ENCODE assay signal across 9 mouse cellular contexts in the genomic region with DNA sequence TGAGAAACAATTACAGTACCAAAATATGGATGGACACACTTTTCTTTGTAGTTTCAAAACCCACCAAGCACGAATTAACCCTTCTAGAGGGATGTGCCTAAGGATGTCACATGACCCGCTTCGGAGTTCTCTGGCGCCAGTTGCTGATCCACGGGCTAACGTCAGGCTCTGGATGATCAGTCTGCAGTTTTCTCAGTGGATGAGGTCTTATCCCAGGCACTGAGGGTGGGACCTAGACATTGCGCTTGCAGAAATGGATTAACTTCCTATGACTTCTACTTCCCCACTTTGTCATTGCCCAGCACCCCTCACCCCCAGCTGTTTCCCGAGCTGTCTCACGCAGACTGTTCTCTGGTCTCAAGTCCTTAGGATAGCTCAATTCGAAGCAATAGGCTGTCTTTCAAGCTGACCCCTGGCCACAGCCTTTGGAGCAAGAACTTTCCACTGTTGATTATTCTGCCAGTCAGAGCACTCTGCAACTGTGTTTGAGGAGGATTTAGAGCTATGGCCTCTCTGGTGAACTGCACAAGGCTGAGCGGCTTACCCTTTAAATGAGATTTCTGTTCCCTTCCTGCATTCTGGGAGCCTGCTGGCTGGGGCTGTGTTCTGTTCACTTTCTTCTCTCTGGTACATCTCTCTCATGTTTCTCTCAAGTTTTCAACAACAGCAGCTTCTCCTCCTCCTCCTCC. TPM values are rescaled to one million over a fixed set of nuclear protein-coding genes. Genes with fewer than 3 reads are reported as not detected.
A peak's percentile ranks its signal among the peaks of the same experiment; 100 is the strongest.
DNase-seq lines count a peak whose midpoint lies in the region; ATAC-seq and TF ChIP-seq lines count a peak whose summit lies in the region.
"Had no signal": no experiment of that assay in that cellular context is flagged by ENCODE, and none has a peak within 500 bp of the region (broad histone marks: within the 10 kb centered on the region; RNA-seq: fewer than 3 reads in every experiment).

No protein-coding gene starts in this region.

- no peaks in the 10 kb centered on the region for H3K27me3 ChIP-seq in lung, embryonic 14.5 days (ENCODE audit: insufficient read depth, low read length)
- no peaks in the 10 kb centered on the region for H3K27me3 ChIP-seq in hindbrain, embryonic 10.5 days (ENCODE audit: insufficient read depth, poor library complexity, severe bottlenecking)

- peak; percentile 67 for DNase-seq in lung, embryonic 14.5 days
- DNase-seq in lung, postnatal 4 days: no peak
- peak; percentile 73 for DNase-seq in hindbrain, embryonic 10.5 days (ENCODE audit: low spot score)
- DNase-seq in B cell, adult 2 months: no peak
- no peak for DNase-seq in right cerebral cortex, postnatal 14 days
- DNase-seq in left cerebral cortex, postnatal 14 days (ENCODE audit: low spot score in 2 of 2): no peak

- 3% methylated on average over 11 of the region's 11 CpGs for WGBS in lung, embryonic 14.5 days
- WGBS in hindbrain, embryonic 10.5 days: 5% methylated on average over 11 of the region's 11 CpGs

- peaks cover 13% of the 10 kb centered on the region for H3K36me3 ChIP-seq in lung, embryonic 14.5 days (ENCODE audit: insufficient read depth)
- H3K36me3 ChIP-seq in hindbrain, embryonic 10.5 days: peaks cover 18% of the 10 kb centered on the region

- ATAC-seq in lung, embryonic 14.5 days (ENCODE audit: insufficient read depth): peak; percentile 86
- ATAC-seq in megakaryocyte, adult 5-6 weeks (ENCODE audit: poor library complexity, severe bottlenecking): peak; percentile 36

- H3K9me3 ChIP-seq in lung, embryonic 14.5 days (ENCODE audit: low read depth, low read length): no peaks in the 10 kb centered on the region
- H3K9me3 ChIP-seq in hindbrain, embryonic 10.5 days: no peaks in the 10 kb centered on the region

- peak overlapping the region; percentile 59 for H3K4me2 ChIP-seq in lung, embryonic 14.5 days

- H3K4me1 ChIP-seq in lung, embryonic 14.5 days (ENCODE audit: insufficient read depth): no peaks in the 10 kb centered on the region
- H3K4me1 ChIP-seq in bone marrow macrophage, adult 2 months (ENCODE audit: control insufficient read depth, insufficient read depth, low read length): peaks cover 2% of the 10 kb centered on the region; the same call in 1 of the 2 replicates
- H3K4me1 ChIP-seq in hindbrain, embryonic 10.5 days (replicated peaks): peaks cover 13% of the 10 kb centered on the region

- no peak for TF ChIP-seq CTCF in lung, embryonic 14.5 days (IDR thresholded peaks at IDR 0.05; ENCODE audit: low read depth)
- TF ChIP-seq CTCF in bone marrow macrophage, adult 2 months (IDR thresholded peaks at IDR 0.05; ENCODE audit: low read depth, low read length): no peak

- no peak for TF ChIP-seq POLR2A in bone marrow macrophage, adult 2 months (IDR thresholded peaks at IDR 0.05; ENCODE audit: borderline replicate concordance, low read depth, low read length)

- intact Hi-C loops in left cerebral cortex, postnatal 14 days (cut with DNase I): loop anchor here (5.0 to 10.0 kb wide), 3 partner anchors 73 to 311 kb away; no protein-coding TSS in a partner anchor

- H3K9ac ChIP-seq in lung, embryonic 14.5 days: peak overlapping the region; percentile 30

- H3K4me3 ChIP-seq in lung, embryonic 14.5 days (ENCODE audit: low read depth, low read length): peak overlapping the region; percentile 17; the same call in 1 of the 2 replicates
- peak overlapping the region; percentile 48 for H3K4me3 ChIP-seq in bone marrow macrophage, adult 2 months (ENCODE audit: insufficient read depth, low read length)
- peak overlapping the region; percentile 48 for H3K4me3 ChIP-seq in hindbrain, embryonic 10.5 days

- no peak overlapping the region for H3K27ac ChIP-seq in lung, embryonic 14.5 days (ENCODE audit: low read depth)
- H3K27ac ChIP-seq in bone marrow macrophage, adult 2 months (ENCODE audit: insufficient read depth, low read depth, low read length): no peak overlapping the region
- H3K27ac ChIP-seq in hindbrain, embryonic 10.5 days: peak overlapping the region; percentile 57

RNA-seq across cellular contexts. Expression of a gene that starts 7.6 kb away (rescaled TPM):
- polyA plus RNA-seq in lung, embryonic 14.5 days (2014; fragmentation: Nextera tagmentation; extraction: Ambion mirVana): not detected in 2 replicates
- polyA plus RNA-seq in bone marrow macrophage, adult 2 months (2012; ENCODE audit: insufficient read depth, insufficient read length, missing spikeins): not detected in 2 replicates
- not detected in 2 replicates for polyA plus RNA-seq in hindbrain, embryonic 10.5 days (2016; fragmentation: Nextera tagmentation; extraction: Ambion mirVana)
- total RNA-seq in megakaryocyte, adult 5-6 weeks (2015): not detected in 2 replicates
- not detected in 2 replicates for total RNA-seq in megakaryocyte, adult 5-6 weeks (2017)
- not detected for total RNA-seq in left cerebral cortex, postnatal 14 days (2021)
- total RNA-seq: gastrocnemius, postnatal 4 days had no signal

RNA-seq across cellular contexts. Expression of a gene that starts 26.7 kb away (rescaled TPM):
- polyA plus RNA-seq in lung, embryonic 14.5 days (2014; fragmentation: Nextera tagmentation; extraction: Ambion mirVana): not detected in 2 replicates
- polyA plus RNA-seq in bone marrow macrophage, adult 2 months (2012; ENCODE audit: insufficient read depth, insufficient read length, missing spikeins): not detected in 2 replicates
- polyA plus RNA-seq in hindbrain, embryonic 10.5 days (2016; fragmentation: Nextera tagmentation; extraction: Ambion mirVana): 0.09 and 0.10 TPM in 2 replicates
- total RNA-seq in megakaryocyte, adult 5-6 weeks (2015): not detected in 2 replicates
- total RNA-seq in megakaryocyte, adult 5-6 weeks (2017): not detected in 2 replicates
- total RNA-seq in left cerebral cortex, postnatal 14 days (2021): 1 to 10 TPM; 4.0 to 7.8 TPM

Comparison
In these comparisons a context has a peak if more than half of its experiments do, and no peak if none do; other contexts are left out.
1. DNase-seq: peak in lung, embryonic 14.5 days (single experiment) and hindbrain, embryonic 10.5 days (single experiment); none in lung, postnatal 4 days (0 of 2), B cell, adult 2 months (0 of 2), right cerebral cortex, postnatal 14 days (single experiment) and left cerebral cortex, postnatal 14 days (0 of 2).
2. Peak in every context shown above with its lines, with median percentiles within 50 percentile points of each other: H3K4me3 ChIP-seq.